Mouse (Mus musculus) c-Kit-negative CD71-positive TER-119-positive erythroid progenitor cells, embryonic 14.5 days (primary cell): ENCODE measurements around the gene Gtf3c2.
A peak's percentile ranks its signal among the peaks of the same experiment; 100 is the strongest.

Experiments used
- DNase-seq: peaks from one replicate; pipeline ENCODE4 v3.0.0-alpha.2; 2013; ENCODE audit warnings: low read depth, low spot score

Gene Gtf3c2

DNA sequence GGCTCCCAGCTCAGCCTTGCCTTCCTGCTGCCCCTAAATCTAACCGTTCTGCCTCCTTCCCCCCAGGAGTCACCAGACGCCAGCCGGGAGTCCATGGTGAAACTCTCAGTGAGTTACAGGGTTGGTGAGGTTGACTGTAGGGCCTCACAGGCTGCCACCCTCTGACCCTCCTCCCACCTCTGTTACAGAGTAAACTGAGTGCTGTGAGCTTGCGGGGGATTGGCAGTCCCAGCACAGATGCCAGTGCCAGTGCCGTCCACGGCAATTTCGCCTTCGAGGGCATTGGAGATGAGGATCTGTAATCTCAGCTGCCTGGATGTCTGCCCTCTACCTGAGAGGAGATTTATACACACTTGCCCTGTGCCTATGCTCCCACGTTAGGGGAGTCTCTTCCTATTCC lies 18.2 kb upstream of the Gtf3c2 start:
- DNase-seq, result no peak

- DNase-seq, result no peak
Measured at GRCm38 (mm10) chr5:31197072-31197471, 17.1 kb upstream of the Gtf3c2 start.

GRCm38 (mm10) chr5:31196207-31196606 lies 16.3 kb upstream of the Gtf3c2 start:
- no peak for DNase-seq

DNA sequence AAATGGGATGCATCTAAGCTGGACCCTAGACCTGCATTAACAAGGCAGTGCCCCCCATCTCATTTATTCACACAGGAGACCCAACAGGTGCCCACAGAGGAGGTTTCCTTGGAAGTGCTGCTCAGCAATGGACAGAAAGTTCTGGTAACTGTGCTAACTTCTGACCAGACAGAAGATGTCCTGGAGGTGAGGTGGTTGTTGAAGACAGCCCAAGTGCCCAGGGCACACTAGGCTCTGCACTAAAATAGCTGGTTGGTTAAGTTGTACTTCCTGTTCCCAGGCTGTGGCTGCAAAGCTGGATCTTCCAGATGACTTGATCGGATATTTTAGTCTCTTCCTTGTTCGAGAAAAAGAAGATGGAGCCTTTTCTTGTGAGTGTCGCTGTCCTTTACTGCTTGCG lies 15.7 kb upstream of the Gtf3c2 start:
- DNase-seq, result no peak

DNA sequence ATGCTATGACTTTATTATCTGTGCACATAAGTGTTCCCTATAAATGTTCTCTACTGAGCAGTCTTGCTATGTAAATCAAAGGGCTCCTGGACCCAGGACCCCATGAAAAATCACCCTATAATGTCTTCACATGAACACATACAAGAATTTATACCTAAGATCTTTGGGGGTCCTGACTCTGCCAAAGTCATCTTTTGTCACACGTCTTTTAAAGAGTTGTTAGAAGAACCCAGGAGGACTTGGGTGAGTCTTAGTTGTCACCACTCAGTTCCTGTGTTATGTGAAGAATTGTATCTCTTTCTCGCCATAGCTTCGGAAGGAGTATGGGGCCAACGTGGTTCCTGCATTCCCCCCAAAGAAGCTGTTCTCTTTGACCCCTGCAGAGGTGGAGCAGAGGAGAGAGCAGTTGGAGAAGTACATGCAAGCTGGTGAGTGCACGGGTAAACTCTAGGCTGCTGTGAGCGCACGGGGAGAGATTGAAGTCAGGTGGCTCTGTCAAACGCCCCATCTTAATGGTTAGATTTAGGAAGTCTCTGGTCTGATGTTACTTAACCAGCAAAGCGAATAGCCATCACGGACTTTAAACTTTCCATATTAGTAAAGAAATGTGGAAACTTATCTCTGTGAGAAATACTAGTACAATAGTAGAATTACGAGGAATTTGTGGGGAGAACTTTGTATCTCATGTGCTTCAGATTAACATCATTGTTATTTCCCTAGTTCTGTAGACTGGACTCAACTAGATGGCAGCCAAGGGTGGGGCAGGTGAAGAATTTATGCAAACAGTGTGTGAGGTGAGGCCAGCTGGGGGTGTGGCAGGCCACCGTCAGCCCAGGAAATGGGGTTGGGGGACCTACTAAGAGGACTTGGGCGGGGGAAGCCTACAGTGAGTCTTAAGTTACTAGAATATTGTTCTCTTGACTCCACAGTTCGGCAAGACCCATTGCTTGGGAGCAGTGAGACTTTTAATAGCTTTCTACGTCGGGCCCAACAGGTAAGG lies 14.8 kb upstream of the Gtf3c2 start:
- no peak for DNase-seq

GRCm38 (mm10) chr5:31193631-31194281 lies 13.8 kb upstream of the Gtf3c2 start:
- no peak for DNase-seq

DNA sequence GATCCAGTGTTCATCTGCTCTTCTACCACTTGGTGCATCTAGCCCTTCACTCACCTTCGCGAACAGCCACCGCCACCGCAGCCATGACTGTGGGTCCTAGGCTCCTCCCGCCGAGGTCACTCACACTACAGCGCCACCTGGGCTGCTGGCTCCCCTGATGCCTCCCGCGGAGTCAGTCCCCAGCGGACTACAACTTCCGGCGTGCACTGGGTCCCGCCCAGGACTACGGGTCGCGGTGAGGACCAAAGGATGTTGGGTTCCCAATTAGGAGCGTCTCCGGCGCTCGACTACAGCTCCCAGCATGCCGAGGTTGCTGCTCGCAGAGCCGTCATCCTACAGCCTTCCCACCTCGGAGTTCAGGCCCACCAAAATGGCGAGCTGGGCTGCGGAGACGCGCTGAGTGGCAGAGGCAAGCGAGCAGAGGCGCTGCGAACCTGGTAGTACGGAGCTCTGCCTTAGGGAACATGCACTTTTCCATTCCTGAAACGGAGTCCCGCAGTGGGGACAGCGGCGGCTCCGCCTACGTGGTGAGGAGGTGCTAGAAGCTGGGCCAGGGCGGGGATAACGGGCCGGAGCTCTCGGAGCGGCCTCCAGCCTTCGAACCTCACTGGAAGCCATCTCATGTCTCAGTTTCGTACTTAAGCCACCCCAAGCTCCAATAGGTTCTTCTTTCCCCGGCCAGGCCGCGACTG lies 13.1 kb upstream of the Gtf3c2 start, which contains the start of the genes Snx17 and Eif2b4:
Gene Snx17, plus strand, starts transcription at position 289 of the 692 bp plus-strand sequence.
Gene Eif2b4, minus strand, starts transcription at position 492 of the 692 bp plus-strand sequence.
- peak; percentile 97 for DNase-seq

- DNase-seq, result peak; percentile 33
Measured at GRCm38 (mm10) chr5:31192045-31192938, 12.3 kb upstream of the Gtf3c2 start.

DNA sequence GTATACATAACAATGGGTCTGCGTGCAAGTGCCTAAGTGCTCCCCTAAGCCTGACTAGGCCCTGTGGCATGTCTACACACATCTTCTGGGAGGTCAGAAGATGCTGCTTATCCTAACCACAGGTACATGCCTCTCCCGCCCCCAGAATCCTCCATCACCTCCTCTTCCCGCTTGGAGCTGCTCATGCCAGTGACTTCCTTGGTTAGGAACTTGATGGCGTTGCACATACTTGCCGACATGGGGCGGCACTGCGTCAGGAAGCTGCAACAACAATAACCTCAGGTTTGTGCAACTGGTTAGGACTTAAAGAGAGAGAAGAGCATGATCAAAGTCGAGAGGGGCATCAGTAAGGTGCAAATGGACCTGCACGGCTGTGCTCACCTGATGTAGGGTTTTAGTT lies 10.3 kb upstream of the Gtf3c2 start:
- no peak for DNase-seq

DNA sequence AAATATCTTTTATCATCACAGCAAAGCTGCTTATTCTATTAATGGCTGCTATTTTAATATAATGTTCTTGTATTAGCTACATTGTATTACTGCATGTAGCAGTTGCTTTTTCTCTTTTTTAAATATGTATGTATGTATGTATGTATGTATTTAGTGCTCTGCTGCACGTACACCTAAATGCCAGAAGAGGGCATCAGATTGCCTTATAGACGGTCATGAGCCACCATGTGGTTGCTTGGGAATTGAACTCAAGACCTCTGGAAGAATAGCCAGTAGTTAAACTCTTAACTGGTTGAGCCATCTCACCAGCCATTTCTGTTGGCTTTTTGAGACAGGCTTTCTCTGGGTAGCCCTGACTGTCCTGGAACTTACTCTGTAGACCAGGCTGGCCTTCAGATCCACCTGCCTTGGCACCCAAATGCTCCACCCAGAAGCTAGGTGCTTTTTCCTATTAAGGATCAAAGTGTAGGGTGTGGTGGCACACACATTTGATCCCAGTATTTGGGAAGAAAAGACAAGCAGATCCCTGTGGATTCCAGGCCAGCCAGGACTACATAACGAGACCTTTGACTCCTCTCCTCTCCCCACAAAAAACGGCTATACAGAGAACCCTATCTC lies 8.4 kb upstream of the Gtf3c2 start:
- DNase-seq, result no peak

DNA sequence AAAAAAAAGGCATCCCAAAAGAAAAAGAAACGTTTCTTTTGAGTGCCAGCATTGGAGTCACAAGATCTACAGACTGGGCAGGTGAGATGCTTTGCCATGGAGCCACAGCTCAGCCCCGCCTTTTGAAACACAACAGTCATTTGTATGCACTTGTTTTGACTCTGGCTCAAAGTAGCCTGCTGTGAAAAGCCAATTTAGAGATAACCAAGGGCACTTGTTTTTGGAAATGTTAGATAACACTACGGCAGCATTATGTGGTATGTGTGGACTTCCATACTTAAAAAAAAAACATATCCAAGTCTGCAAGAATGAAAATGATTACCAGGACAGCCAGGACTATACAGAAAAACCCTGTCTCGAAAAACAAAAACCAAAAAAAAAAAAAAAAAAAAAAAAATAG lies 3.7 kb upstream of the Gtf3c2 start:
- DNase-seq, result peak; percentile 17

- DNase-seq, result no peak
Measured at GRCm38 (mm10) chr5:31181183-31181770, 1.3 kb upstream of the Gtf3c2 start.

GRCm38 (mm10) chr5:31179301-31179765 lies 611 bp downstream of the Gtf3c2 start:
- DNase-seq, result peak; percentile 28

DNA sequence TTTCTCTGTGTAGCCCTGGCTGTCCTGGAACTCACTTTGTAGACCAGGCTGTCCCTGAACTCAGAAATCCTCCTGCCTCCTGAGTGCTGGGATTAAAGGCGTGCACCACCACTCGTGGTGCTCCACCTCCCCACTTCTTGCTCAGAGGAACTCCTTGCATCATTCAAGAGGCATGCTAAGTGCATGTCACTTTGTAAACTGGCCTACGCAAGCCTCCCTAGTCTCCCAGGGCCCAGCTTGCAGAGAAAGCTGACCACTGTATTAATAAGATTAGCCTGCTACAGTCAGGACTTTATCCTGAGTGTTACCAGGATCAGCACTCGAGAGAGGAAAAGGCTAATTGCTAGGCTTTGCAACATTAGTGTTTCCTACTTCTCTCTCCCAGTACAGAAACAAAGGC lies 11.3 kb downstream of the Gtf3c2 start:
- no peak for DNase-seq

- DNase-seq, result no peak
Measured at GRCm38 (mm10) chr5:31164878-31165277, 15.1 kb downstream of the Gtf3c2 start.

DNA sequence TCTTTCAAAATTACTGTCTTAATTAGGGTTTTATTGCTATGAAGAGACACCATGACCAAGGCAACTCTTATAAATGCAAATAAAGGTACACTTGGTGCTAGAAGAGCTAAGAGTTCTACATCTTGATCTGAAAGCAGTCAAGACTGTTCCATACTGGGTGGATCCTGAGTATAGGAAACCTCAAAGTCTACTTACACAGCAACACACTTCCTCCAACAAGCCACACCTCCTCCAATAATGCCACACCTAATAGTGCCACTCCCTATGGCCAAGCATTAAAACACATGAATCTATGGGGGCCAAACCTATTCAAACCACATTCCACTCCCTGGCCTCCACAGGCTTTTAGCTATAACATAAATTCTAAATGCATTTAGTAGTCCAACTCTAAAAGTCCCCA lies 17.5 kb downstream of the Gtf3c2 start:
- DNase-seq, result no peak

GRCm38 (mm10) chr5:31154152-31154553 lies 25.8 kb downstream of the Gtf3c2 start, which contains the start of gene Mpv17:
Mpv17 (minus strand) TSS chr5:31154251.
- peak; percentile 53 for DNase-seq

DNA sequence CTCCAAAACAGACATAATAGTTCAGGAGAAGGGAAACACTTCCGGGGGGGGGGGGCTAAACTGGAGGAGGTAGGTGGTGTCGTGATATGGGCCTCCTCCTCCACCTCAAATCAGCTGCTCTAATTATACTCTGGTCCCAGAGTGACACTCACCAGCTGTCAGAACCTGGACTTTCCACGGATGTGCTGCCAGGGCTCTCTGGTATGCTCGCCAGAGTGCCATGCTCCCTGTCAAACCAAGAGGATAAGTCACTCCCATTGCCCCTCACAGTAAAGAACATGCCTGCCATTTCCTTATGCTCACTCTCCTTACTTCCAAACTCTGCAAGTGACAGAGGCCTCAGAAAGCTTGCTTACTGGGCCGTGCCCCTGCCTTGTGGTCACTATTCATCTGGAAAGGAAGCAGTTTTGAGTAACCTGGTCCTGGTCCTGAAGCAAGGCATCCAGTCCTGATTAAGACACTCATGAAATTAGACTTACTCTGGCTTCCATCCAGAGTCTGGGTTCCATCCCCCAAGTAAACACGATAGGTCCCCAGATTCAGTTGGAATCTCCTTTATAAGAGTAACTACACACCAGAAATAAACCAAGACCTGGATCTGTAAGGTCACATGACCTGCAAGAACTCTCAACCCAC lies 26.3 kb downstream of the Gtf3c2 start:
- no peak for DNase-seq

GRCm38 (mm10) chr5:31151746-31152145 lies 28.2 kb downstream of the Gtf3c2 start:
- DNase-seq, result no peak
